In the genomic region with DNA sequence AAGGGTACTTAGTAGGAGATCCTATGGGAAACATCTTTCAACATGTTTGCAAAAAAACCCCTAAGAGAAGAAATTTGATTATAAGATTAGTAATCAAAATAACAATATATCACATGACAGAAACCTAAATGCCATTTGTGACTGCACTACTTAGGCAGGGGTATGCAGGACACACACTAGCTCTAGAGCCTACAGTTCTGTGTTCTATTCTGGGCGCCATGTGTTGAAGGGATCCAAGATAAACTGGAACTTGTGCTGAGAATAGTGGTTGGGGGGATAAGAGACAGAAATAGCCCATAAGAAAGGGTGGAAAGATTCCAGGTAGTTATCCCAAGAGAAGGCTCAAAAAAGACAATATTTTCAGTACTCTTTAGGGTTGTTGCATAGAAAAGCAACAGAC, we compare ENCODE assay signal across 17 mouse cellular contexts.
"Had no signal": no experiment of that assay in that cellular context is flagged by ENCODE, and none has a peak within 500 bp of the region (broad histone marks: within the 10 kb centered on the region; RNA-seq: fewer than 3 reads in every experiment).

No protein-coding gene starts in this region.

- ATAC-seq: lung, postnatal 0 days; midbrain, embryonic 15.5 days had no signal

- H3K9me3 ChIP-seq: liver, embryonic 15.5 days; midbrain, embryonic 15.5 days; stomach, embryonic 15.5 days had no signal

- DNase-seq: kidney, adult 8-10 months; kidney, postnatal 36 days; layer of hippocampus, adult 9-11 months; lung, adult 2 months; lung, postnatal 4 days; retina, postnatal 1 day; right cerebral cortex, postnatal 4 days; spleen, adult 18-20 months; thymus, adult 2 months; thymus, postnatal 25 days had no signal

- H3K4me1 ChIP-seq: limb, embryonic 13.5 days; liver, embryonic 15.5 days; midbrain, embryonic 15.5 days; neural tube, embryonic 13.5 days; stomach, embryonic 15.5 days had no signal

- H3K9ac ChIP-seq: limb, embryonic 13.5 days; liver, embryonic 15.5 days; midbrain, embryonic 15.5 days; neural tube, embryonic 13.5 days; stomach, embryonic 15.5 days had no signal

- H3K27me3 ChIP-seq: limb, embryonic 13.5 days; liver, embryonic 15.5 days; midbrain, embryonic 15.5 days; neural tube, embryonic 13.5 days; stomach, embryonic 15.5 days had no signal

- H3K4me2 ChIP-seq: limb, embryonic 13.5 days; liver, embryonic 15.5 days; midbrain, embryonic 11.5 days; midbrain, embryonic 15.5 days; neural tube, embryonic 13.5 days; stomach, embryonic 15.5 days had no signal

- H3K27ac ChIP-seq: limb, embryonic 13.5 days; liver, embryonic 15.5 days; midbrain, embryonic 15.5 days; neural tube, embryonic 13.5 days; stomach, embryonic 15.5 days had no signal

- H3K36me3 ChIP-seq: limb, embryonic 13.5 days; liver, embryonic 15.5 days; midbrain, embryonic 15.5 days; neural tube, embryonic 13.5 days; stomach, embryonic 15.5 days had no signal

- H3K4me3 ChIP-seq: limb, embryonic 13.5 days; liver, embryonic 15.5 days; midbrain, embryonic 15.5 days; neural tube, embryonic 13.5 days; stomach, embryonic 15.5 days had no signal
